Mouse (Mus musculus): Measurements from ENCODE around the gene Sema3c. TPM values are rescaled to one million over a fixed set of nuclear protein-coding genes. Genes with fewer than 3 reads are reported as not detected.

Sema3c gene
- polyA plus RNA-seq, 1 experiment from 2014 or later: 72.0 TPM

GRCm38 (mm10) chr5:17720011-17720410 lies 145.9 kb downstream of the Sema3c start:
- Histone ChIP-seq H3K9ac (replicated peaks; ENCODE audit: low read depth, low read length) (no peak overlapping the region), H3K4me3 (ENCODE audit: low read depth, low read length) (no peak overlapping the region), H3K4me2 (replicated peaks; ENCODE audit: low read depth, low read length) (no peak overlapping the region), H3K27ac (ENCODE audit: low read length) (no peak overlapping the region), H3K4me1 (ENCODE audit: control insufficient read depth, insufficient read depth, low read length) (no peaks in the 10 kb centered on the region), H3K36me3 (ENCODE audit: control insufficient read depth, insufficient read depth, low read length) (peaks cover 8% of the 10 kb centered on the region), H3K27me3 (ENCODE audit: control insufficient read depth, insufficient read depth, low read length) (no peaks in the 10 kb centered on the region), H3K9me3 (ENCODE audit: control insufficient read depth, low read depth, low read length) (no peaks in the 10 kb centered on the region)
- 58% methylated on average over 4 of the region's 4 CpGs for WGBS
- no peak for ATAC-seq (ENCODE audit: insufficient number of reproducible peaks, insufficient read depth, low FRiP score, low read depth)

DNA sequence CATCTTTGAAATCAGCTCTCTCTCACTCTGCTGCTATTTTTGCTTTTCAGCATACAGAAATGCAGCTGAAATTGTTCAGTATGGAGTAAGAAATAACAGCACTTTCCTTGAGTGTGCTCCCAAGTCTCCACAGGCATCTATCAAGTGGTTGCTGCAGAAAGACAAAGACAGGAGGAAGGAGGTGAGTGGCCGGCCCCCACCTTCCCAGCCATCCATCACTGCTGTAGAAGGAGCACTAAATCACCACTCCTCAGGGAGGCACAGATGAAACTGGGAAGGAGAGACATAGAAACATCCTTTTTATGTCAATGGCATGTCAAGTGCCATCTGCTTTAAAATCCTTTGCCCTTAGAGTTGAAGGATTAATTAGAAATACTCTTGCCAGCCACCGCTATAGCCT lies 149.9 kb downstream of the Sema3c start:
- no peak for ATAC-seq (ENCODE audit: insufficient number of reproducible peaks, insufficient read depth, low FRiP score, low read depth)
- Histone ChIP-seq H3K4me3 (ENCODE audit: low read depth, low read length) (no peak overlapping the region), H3K27ac (ENCODE audit: low read length) (no peak overlapping the region), H3K36me3 (ENCODE audit: control insufficient read depth, insufficient read depth, low read length) (peaks cover 3% of the 10 kb centered on the region; the same call in 1 of the 2 replicates), H3K27me3 (ENCODE audit: control insufficient read depth, insufficient read depth, low read length) (no peaks in the 10 kb centered on the region), H3K4me1 (ENCODE audit: control insufficient read depth, insufficient read depth, low read length) (no peaks in the 10 kb centered on the region), H3K9me3 (ENCODE audit: control insufficient read depth, low read depth, low read length) (no peaks in the 10 kb centered on the region), H3K9ac (replicated peaks; ENCODE audit: low read depth, low read length) (no peak overlapping the region), H3K4me2 (replicated peaks; ENCODE audit: low read depth, low read length) (no peak overlapping the region)
- WGBS: 31% methylated on average over 2 of the region's 2 CpGs

GRCm38 (mm10) chr5:17728047-17728446 lies 154.0 kb downstream of the Sema3c start:
- H3K27ac ChIP-seq (ENCODE audit: low read length): no peak overlapping the region
- no peaks in the 10 kb centered on the region for H3K9me3 ChIP-seq (ENCODE audit: control insufficient read depth, low read depth, low read length)
- H3K4me3 ChIP-seq (ENCODE audit: low read depth, low read length): no peak overlapping the region
- H3K9ac ChIP-seq (replicated peaks; ENCODE audit: low read depth, low read length): no peak overlapping the region
- ATAC-seq (ENCODE audit: insufficient number of reproducible peaks, insufficient read depth, low FRiP score, low read depth): no peak
- 53% methylated on average over 5 of the region's 5 CpGs for WGBS
- peaks cover 3% of the 10 kb centered on the region; the same call in 1 of the 2 replicates for H3K36me3 ChIP-seq (ENCODE audit: control insufficient read depth, insufficient read depth, low read length)
- H3K4me1 ChIP-seq (ENCODE audit: control insufficient read depth, insufficient read depth, low read length): no peaks in the 10 kb centered on the region
- no peak overlapping the region for H3K4me2 ChIP-seq (replicated peaks; ENCODE audit: low read depth, low read length)
- no peaks in the 10 kb centered on the region for H3K27me3 ChIP-seq (ENCODE audit: control insufficient read depth, insufficient read depth, low read length)

DNA sequence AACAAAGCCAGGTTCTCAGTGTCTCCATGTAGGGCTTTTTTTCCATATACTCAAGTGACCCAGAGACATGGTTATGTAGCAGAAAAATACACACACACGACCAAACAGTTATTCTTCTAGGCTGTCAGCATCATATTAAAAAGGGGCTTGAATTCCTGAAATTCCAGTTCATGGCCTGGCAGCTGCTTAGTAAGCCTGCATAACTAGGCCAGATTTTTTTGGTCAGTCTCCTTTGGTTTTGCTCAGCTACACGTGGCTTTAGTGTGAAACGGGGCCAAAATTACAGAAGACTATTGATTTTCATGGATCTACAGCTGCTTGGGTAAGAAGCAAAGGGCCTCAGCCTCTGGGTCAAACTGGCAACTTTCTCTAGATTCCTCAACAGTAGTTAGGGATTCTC lies 165.7 kb downstream of the Sema3c start:
- no peak overlapping the region for H3K27ac ChIP-seq (ENCODE audit: low read length)
- no peak for ATAC-seq (ENCODE audit: insufficient number of reproducible peaks, insufficient read depth, low FRiP score, low read depth)
- no peak overlapping the region for H3K4me2 ChIP-seq (replicated peaks; ENCODE audit: low read depth, low read length)
- H3K4me1 ChIP-seq (ENCODE audit: control insufficient read depth, insufficient read depth, low read length): no peaks in the 10 kb centered on the region
- WGBS: 8% methylated on average over 3 of the region's 3 CpGs
- no peak overlapping the region for H3K9ac ChIP-seq (replicated peaks; ENCODE audit: low read depth, low read length)
- H3K9me3 ChIP-seq (ENCODE audit: control insufficient read depth, low read depth, low read length): no peaks in the 10 kb centered on the region
- no peak overlapping the region for H3K4me3 ChIP-seq (ENCODE audit: low read depth, low read length)
- H3K27me3 ChIP-seq (ENCODE audit: control insufficient read depth, insufficient read depth, low read length): no peaks in the 10 kb centered on the region
- H3K36me3 ChIP-seq (ENCODE audit: control insufficient read depth, insufficient read depth, low read length): no peaks in the 10 kb centered on the region

GRCm38 (mm10) chr5:17746520-17746919 lies 172.4 kb downstream of the Sema3c start:
- Histone ChIP-seq H3K4me1 (ENCODE audit: control insufficient read depth, insufficient read depth, low read length) (0 out of 2 replicates have a peak, but pooled peaks cover 2% of the 10 kb centered on the region), H3K27ac (ENCODE audit: low read length) (no peak overlapping the region), H3K4me2 (replicated peaks; ENCODE audit: low read depth, low read length) (no peak overlapping the region), H3K9me3 (ENCODE audit: control insufficient read depth, low read depth, low read length) (no peaks in the 10 kb centered on the region), H3K9ac (replicated peaks; ENCODE audit: low read depth, low read length) (no peak overlapping the region), H3K27me3 (ENCODE audit: control insufficient read depth, insufficient read depth, low read length) (no peaks in the 10 kb centered on the region), H3K4me3 (ENCODE audit: low read depth, low read length) (no peak overlapping the region), H3K36me3 (ENCODE audit: control insufficient read depth, insufficient read depth, low read length) (no peaks in the 10 kb centered on the region)
- peak; percentile 58; the same call in 1 of the 2 replicates for ATAC-seq (ENCODE audit: insufficient number of reproducible peaks, insufficient read depth, low FRiP score, low read depth)

DNA sequence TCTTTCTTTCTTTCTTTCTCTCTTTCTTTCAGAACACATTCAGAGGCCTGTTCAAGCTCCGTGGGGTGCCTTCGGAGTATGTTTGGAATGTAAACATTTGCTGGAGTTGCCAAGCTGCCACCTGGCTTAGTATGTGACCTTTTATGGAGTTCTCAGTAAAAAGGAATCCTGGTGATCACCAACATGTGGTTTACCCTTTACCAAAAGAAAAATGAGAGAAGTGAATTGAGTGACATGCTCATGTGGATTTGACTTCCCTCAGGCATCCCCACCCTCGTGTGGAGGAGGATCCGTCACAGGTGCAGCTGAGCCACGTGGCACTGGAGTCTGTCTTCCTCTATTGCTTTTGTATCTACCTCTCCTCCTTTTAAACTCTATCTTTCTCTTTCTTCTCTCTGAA lies 173.1 kb downstream of the Sema3c start:
- Histone ChIP-seq H3K27ac (ENCODE audit: low read length) (no peak overlapping the region), H3K4me2 (replicated peaks; ENCODE audit: low read depth, low read length) (no peak overlapping the region), H3K9ac (replicated peaks; ENCODE audit: low read depth, low read length) (no peak overlapping the region), H3K4me3 (ENCODE audit: low read depth, low read length) (no peak overlapping the region), H3K9me3 (ENCODE audit: control insufficient read depth, low read depth, low read length) (no peaks in the 10 kb centered on the region), H3K4me1 (ENCODE audit: control insufficient read depth, insufficient read depth, low read length) (0 out of 2 replicates have a peak, but pooled peaks cover 2% of the 10 kb centered on the region), H3K27me3 (ENCODE audit: control insufficient read depth, insufficient read depth, low read length) (no peaks in the 10 kb centered on the region), H3K36me3 (ENCODE audit: control insufficient read depth, insufficient read depth, low read length) (no peaks in the 10 kb centered on the region)
- ATAC-seq (ENCODE audit: insufficient number of reproducible peaks, insufficient read depth, low FRiP score, low read depth): no peak
- 16% methylated on average over 5 of the region's 5 CpGs for WGBS

DNA sequence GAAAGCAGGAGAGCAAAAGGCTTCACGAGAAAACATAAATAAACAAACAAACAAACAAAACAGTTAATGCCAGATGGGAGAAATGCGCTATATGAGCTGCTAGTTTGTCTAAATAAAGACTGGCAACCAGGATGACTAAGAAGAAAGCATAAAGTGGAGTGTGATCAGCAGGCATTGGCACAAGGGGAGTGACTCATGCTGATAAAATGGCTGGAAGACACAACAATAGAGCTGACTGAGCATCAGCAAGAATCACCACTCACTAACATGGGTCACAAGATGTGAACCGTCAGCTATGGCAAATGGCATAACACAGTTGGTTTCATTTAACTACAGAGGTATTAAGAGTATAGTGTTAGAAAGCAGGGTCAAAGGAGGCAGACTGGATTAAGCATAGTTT lies 174.2 kb downstream of the Sema3c start:
- no peak overlapping the region for H3K4me2 ChIP-seq (replicated peaks; ENCODE audit: low read depth, low read length)
- H3K27me3 ChIP-seq (ENCODE audit: control insufficient read depth, insufficient read depth, low read length): no peaks in the 10 kb centered on the region
- H3K4me1 ChIP-seq (ENCODE audit: control insufficient read depth, insufficient read depth, low read length): 0 out of 2 replicates have a peak, but pooled peaks cover 2% of the 10 kb centered on the region
- no peaks in the 10 kb centered on the region for H3K36me3 ChIP-seq (ENCODE audit: control insufficient read depth, insufficient read depth, low read length)
- no peak overlapping the region for H3K27ac ChIP-seq (ENCODE audit: low read length)
- H3K9ac ChIP-seq (replicated peaks; ENCODE audit: low read depth, low read length): no peak overlapping the region
- no peak for ATAC-seq (ENCODE audit: insufficient number of reproducible peaks, insufficient read depth, low FRiP score, low read depth)
- 78% methylated on average over 3 of the region's 3 CpGs for WGBS
- no peaks in the 10 kb centered on the region for H3K9me3 ChIP-seq (ENCODE audit: control insufficient read depth, low read depth, low read length)
- H3K4me3 ChIP-seq (ENCODE audit: low read depth, low read length): no peak overlapping the region

DNA sequence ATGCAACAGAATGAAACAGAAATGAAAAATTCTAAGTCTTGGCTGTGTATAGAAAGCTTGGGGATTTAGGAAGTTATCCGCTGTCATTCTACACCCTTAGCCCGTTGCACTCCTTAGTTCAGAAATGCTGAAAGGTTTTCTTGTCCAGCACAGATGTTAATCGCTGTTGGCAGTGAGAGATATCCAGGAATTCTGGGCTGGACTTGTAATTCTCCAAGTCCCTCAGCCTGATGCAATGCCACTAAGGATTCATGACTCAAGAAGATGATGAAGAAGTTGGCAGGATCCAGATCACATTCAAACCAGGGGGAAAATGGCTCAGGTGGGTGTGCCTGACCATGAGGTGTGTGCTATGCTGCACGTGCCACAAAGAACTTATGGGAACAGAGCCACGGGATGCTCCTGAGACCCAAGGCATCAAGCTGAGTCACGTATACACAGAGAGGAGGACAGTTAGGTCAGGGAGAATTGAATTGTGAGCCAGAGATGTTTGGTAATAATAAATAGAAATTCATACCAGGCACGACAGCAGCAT lies 179.5 kb downstream of the Sema3c start:
- Histone ChIP-seq H3K4me1 (ENCODE audit: control insufficient read depth, insufficient read depth, low read length) (no peaks in the 10 kb centered on the region), H3K27ac (ENCODE audit: low read length) (no peak overlapping the region), H3K27me3 (ENCODE audit: control insufficient read depth, insufficient read depth, low read length) (no peaks in the 10 kb centered on the region), H3K9me3 (ENCODE audit: control insufficient read depth, low read depth, low read length) (no peaks in the 10 kb centered on the region), H3K4me3 (ENCODE audit: low read depth, low read length) (no peak overlapping the region), H3K36me3 (ENCODE audit: control insufficient read depth, insufficient read depth, low read length) (no peaks in the 10 kb centered on the region), H3K4me2 (replicated peaks; ENCODE audit: low read depth, low read length) (no peak overlapping the region), H3K9ac (replicated peaks; ENCODE audit: low read depth, low read length) (no peak overlapping the region)
- no peak for ATAC-seq (ENCODE audit: insufficient number of reproducible peaks, insufficient read depth, low FRiP score, low read depth)
- WGBS: 67% methylated on average over 7 of the region's 7 CpGs

- 50% methylated on average over 4 of the region's 4 CpGs for WGBS
- no peak overlapping the region for H3K4me2 ChIP-seq (replicated peaks; ENCODE audit: low read depth, low read length)
- no peak for ATAC-seq (ENCODE audit: insufficient number of reproducible peaks, insufficient read depth, low FRiP score, low read depth)
- no peaks in the 10 kb centered on the region for H3K4me1 ChIP-seq (ENCODE audit: control insufficient read depth, insufficient read depth, low read length)
- no peak overlapping the region for H3K4me3 ChIP-seq (ENCODE audit: low read depth, low read length)
- H3K36me3 ChIP-seq (ENCODE audit: control insufficient read depth, insufficient read depth, low read length): no peaks in the 10 kb centered on the region
- H3K9ac ChIP-seq (replicated peaks; ENCODE audit: low read depth, low read length): no peak overlapping the region
- no peak overlapping the region for H3K27ac ChIP-seq (ENCODE audit: low read length)
- H3K27me3 ChIP-seq (ENCODE audit: control insufficient read depth, insufficient read depth, low read length): no peaks in the 10 kb centered on the region
- H3K9me3 ChIP-seq (ENCODE audit: control insufficient read depth, low read depth, low read length): no peaks in the 10 kb centered on the region
These were observed 192.1 kb downstream of the Sema3c start for GRCm38 (mm10) chr5:17766006-17766677.
